Mouse (Mus musculus) erythroblast, adult 5-6 weeks (primary cell): Measurements from ENCODE around the gene Sorcs1. TPM values are rescaled to one million over a fixed set of nuclear protein-coding genes. Genes with fewer than 3 reads are reported as not detected.

ENCODE experiments used
- ATAC-seq: replicated peaks from 2 replicates; pipeline ENCODE4 v1.8.0; 2016; ENCODE audit warnings: moderate number of reproducible peaks, mild to moderate bottlenecking, moderate TSS enrichment, inconsistent platforms; ENCODE audit not compliant: poor library complexity, low FRiP score, severe bottlenecking
- total RNA-seq, 2 experiments: library from RNA; stranded (forward) in 1 of 2; stranded (reverse) in 1 of 2; fragments of 150-400 nt in 1 of 2; fragments of 200-764, 138-1000 nt in 1 of 2; gene quantifications; 2 replicates each; pipeline versions ENCODE4 v1.2.3 to v1.2.4; 2015 to 2017; ENCODE audit warnings: low replicate concordance in 2 of 2

Gene Sorcs1
- total RNA-seq, 2 experiments from 2014 or later: not detected

DNA sequence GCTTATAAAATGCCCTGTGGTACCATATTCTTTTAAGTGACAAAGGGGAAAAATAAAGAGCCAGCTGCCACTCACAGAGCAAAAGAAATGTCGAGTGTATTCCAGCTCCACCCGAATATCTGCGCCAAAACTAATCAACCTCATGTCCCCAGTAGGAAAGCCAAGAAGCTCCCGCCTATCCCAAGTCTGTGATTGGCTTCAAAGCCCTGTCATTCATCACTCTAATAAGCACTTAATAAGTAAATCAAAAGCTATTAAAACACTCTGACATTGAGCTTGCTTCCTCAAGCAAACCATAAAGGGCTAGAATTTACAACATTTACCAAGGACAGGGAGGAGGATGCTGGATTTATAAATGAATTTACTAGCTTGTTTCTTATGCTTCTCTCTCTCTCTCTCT is 237.3 kb downstream of the Sorcs1 start:
- no peak for ATAC-seq

DNA sequence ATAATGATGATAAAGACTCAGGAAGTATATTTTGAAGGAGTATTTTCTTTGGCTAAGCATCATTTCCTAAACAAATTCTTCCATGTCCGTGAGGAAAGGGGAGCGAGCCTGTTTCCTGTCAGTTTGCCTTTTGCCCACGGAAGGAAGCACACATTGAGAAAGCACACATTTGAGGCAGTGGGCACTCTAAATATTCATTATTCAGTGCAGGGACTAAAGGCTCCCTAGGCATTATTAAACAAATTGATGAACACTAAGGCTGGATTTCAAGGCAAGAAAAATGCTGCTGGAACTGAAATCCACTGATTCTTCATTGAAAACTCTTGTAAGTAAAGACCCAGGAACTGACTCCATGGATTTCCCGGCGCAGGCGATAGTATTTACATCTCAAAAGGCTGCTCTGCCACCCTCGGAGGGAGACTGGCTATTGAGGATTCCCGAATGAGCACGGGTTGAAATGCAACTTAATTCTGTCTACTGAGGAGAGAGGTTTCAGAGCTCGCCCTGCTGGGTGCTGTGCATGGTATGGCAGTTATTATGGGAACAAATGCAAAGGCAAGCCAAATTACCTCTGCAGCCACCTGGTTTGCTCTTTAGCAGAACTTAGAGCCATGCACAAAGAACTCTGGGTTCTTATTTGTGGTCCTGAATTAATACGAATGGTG is 238.1 kb downstream of the Sorcs1 start:
- no peak for ATAC-seq

DNA sequence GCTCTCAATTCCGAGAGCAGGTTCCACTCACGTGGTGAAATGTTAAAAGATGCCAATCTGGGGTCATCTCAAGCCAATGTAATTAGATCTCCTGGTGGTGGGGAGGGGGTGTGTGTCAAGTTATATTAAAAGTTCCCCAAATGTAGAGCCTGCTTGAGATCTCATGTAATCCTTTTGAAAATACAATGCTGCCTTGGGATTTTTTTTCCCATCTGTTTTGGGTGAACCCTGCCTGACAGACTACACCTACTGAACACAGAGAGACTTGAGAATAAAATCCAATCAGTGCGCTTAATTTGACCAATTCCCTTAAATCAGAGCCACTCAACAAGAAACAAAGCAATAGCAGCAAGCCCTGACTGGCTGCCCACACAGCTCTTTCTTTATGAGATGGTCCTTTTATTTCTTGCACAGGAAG is 239.0 kb downstream of the Sorcs1 start:
- no peak for ATAC-seq

DNA sequence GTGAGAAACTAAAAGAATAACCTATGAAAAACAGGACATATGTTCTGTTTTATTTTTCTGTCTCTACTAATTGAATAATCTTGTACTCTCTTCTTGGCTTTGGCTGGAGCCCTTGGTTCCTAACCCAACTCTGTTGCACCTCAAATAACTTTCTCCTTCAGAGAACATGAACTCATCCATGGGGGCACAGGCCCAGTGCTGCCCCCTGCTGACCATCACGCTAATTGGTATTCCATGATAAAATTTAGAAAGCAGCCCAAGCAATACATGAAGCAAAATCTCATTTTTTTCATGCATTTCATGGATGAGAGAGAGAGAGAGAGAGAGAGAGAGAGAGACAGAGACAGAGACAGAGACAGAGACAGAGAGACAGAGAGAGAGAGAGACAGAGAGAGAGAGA is 255.5 kb downstream of the Sorcs1 start:
- no peak for ATAC-seq

DNA sequence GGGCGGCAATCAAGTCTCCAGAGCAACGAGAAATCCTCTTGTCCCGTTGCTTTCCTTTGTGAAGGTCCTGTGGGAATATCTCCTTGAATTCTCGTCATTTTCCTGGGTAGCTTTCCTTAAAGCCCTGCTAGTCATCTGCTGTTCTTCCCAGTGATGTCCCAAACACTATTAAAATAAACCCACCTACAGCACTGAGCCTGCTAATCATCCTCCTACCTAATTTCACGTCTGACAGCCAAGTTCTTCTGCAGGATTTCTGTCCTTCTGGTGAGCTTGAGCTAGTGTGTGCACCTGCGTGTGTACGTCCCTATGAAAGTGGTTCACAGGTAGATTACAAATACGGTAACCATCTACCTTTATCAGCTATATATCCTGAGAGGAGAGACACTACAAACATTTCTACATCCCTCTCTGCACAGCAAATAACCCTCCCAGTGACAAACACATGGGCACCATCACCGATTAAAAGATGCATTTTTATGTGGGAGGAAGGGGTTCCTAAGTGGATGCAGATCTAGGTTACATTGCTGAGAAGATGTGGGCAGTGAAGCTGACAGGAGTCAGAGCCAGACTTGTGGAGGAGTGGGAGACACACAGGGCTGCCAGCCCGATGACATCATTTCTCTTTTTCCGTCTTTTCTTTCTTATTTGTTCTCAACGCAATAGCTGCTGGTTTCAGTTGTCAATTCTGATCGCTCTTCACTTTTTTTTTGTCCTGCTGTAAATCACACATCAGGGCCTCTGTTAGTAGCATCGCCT is 259.3 kb downstream of the Sorcs1 start:
- no peak for ATAC-seq

DNA sequence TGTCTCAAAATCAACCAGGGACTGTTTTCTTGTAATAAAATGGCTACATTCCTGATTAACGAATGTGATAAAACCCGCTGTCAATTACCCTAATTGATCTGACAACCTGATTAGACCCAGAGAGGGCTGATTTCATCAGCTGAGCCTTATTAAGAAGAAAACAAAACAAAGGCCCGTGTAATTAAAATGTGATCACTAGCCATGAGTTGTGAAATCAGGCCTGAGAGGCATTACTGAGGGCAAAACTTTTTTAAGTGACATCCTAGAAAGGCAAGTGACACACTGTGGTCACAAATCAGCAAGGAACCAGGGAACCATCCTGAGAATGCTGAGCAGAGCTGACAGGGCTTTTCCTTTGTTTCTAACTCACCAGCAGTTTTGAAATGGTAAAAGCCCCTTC is 267.9 kb downstream of the Sorcs1 start:
- no peak for ATAC-seq

DNA sequence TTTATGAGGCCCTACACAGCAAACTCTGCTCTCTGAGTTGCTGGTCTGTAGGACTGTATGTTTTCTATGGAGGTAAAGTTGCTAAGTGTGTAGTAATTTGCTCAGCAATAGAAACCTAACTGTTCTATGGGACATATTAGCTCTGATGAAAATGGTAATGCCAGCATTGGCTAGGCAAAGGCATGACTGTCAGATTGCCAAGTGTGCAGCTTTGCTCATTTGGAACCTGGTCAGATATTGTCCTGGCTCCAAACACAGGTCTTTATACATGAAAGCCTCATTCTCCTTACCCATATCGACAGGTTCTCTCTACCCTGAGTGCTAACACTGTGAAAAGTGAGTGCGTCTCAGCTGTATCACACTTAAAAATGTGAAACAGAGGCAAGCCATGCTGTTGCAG is 280.1 kb downstream of the Sorcs1 start:
- ATAC-seq: no peak

DNA sequence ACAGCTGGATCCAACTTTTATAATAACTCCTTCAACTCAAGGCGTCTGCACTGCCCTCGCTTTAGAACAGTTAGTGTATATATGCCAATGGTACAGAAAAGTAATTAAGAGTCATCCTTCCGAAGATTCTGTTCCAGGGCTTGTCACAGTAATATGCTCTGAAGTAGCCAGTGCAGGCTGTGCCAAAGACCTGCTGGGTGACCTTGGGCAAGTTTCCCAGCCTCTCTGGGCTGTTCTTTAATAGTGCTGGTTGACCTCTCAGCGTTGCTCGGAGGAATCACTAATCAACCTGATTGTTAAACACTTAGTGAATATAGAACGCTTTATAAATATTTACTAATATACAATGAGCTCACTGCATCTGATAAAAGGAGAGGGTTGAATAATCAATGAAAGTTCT is 282.7 kb downstream of the Sorcs1 start:
- ATAC-seq: no peak

DNA sequence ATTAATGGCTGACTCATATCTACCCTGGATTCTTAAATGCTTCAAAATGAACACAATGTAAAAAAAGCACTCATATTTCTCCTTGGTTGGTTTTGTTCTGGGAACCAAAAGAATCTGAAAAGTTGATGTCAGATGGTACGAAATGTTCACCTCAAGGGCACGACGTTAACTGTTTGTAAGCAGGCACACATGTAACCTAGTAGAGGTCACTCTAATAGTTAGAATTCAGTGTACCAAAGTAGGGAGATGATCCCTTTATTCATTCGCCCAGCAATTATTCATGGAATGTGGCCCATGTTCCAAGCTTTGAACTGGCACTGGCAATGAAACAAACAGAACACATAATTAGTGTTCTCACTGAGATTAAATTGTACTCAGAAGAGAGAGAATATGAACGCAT is 284.3 kb downstream of the Sorcs1 start:
- ATAC-seq: no peak

DNA sequence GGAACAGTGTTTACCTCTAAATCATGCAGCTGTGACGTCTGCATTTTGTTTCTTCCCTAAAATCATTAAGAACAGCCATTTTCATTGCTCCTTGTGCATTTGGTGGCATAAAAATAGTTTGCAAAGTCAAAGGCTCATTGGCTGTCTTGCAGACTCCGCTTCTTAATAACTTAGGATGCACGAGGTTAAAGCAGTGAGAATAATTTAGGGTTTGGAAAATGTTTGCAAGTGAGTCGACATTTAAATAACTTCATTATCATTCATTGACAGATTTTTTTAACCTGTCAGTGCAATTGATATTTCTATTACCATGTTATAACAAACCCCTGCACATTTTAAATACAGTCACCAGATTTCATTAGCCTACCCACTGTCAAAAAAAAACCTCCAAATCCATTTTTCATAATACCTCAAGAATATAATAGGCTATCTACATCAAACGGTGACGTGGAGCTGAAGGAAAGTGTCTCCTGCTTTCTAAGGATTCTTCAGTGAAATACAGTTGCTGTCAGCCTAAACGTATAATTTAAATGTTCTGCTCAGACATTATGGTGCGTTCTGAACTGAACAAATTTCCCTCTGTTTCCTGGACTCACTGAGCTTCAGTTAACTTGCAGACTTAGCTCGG is 288.4 kb downstream of the Sorcs1 start:
- no peak for ATAC-seq

DNA sequence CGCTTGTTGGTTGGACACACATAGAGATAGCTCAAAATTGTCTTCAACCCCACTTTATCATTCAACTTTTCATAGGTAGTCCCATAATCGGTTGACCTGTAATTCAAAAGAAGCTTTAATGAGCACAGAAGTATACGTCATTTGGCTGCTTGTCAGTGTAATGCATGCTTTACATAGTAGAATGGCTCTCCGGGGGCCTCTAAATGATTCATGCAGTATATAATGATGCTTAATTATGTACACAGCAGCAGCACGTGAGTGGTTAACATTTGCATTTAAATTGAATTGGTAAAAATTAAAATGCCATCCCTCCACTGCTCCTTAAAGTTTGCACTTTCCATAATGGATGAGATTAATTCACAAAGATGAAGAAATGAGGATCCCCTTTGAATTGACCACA is 299.5 kb downstream of the Sorcs1 start:
- no peak for ATAC-seq

DNA sequence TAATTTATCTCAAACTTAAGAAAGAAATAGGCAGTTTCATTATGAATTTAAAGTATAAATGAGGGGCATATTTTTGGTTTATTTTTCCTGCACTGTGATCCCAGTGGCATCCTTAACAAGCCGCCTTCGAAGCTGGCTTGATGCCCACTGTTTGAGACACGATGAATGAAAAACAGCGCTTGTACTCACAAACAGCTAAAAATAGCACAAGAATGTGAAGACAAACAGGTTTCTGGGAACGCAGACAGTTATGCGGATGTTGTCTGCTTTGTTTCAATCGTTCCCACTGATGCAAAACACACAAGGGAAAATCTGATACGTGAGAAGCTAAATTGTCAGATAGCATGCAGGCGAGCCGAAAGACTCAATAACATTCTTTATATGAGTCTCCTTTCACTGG is 303.7 kb downstream of the Sorcs1 start:
- ATAC-seq: no peak

DNA sequence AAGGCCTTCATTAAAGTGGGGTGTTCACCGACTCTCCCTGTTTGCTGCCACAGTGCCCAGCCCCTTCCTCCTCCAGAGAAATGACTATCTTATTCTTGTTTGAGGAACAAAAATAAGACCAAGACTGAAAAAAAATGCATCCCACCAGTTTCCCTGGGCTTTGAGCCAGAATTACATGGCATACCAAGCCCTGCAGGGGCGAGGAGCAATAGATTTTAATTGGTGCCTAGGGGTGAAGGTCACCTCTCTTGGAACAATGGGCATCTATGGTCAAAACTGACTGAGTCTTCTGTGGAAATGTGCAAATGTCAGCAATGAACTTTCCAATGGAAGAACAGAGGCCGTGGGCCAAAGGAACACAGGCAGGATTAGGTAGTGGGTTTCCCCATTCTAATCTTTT is 312.0 kb downstream of the Sorcs1 start:
- ATAC-seq: no peak

DNA sequence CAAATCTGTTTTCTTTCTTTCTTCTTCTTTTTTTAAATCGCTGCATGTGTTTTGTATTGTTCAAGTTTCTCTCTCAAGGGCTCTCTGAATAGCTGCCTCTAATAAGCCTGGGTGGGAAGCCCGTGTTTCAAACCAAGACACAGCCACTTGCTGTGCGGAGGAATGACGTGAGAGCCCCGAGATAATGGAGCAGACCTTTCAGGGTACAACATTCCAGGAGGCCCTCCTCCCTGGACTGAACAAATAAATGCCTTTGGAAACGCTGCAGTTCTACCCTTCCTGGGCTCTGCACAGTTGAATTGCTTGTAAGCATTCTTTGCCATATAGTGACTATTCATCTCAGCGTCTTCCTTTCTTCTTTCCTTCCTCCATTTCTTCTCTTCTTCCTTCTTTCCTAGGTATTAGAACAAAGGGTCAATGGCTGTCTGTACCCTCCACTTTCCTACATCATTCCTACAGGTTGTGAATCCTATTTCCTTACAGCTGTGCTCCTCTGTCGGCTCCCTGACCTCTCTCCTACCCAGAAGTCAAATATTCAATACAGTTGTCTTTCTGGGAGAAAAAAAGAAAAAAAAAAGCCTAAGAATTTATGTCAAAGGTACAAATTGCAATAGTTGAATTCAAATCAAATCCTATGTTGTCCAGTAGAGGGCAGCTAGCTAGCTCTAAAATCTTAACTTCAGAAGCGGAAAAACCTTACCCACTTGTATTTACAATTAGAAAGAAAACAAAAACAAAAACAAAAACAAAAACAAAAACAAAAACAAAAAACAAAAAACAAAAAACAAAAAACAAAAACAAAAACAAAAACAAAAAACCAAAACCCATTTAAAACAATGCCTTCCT is 315.6 kb downstream of the Sorcs1 start:
- ATAC-seq: no peak

DNA sequence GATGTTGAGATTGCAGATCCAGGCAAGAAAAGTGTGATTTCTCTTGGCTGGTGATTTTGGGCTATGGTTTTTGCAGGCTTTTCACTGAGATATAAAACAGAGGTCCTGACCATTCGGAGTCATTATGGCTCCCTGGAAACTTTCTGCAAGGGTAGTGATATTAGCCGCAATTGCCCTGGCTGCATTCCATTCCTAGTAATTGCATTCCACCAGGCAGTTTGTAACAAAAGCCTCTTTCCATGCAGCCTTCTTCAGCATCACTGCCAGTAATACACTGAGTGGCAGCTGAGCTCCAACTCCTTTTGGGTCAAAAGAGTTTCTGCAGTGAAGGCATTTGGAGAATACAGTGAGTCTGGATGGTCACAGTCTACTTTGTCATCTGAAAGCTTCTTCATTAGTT is 319.9 kb downstream of the Sorcs1 start:
- ATAC-seq: no peak

DNA sequence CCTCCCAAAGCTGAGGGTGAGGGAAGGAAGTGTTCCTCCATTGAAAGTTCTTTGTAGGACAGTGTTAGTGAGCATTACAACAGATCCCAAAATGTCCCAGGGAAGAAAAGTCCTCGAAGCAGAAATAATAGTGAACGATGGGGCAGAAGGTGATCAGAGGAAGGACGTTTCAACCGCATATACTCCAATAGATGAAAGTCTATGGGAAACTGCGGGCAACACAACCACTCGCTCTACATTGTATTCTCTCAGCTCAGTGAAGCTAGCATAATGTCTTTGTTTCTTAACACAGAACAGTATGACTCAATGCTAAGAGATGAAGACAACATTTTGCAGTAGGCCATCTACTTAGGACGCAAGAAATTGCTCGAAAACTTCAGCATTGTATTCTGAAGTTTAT is 339.2 kb downstream of the Sorcs1 start:
- no peak for ATAC-seq

DNA sequence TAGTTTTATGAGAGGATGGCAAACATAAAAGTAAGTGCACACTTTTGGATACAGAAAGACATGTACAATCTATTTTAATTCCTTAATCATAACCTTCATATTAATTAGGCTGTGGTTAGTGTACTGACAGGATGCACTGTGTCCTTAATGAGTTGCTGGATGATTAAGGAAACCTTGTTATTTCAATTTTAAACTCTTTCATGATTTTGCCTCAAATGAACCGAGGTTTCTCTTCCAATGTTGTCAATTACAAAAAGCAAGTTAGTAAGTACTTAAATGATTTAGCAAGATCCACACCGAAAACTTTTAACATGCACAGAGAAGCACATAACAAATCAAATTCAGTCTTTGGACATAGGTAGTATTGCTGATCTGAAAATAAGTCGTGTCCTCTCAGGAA is 341.7 kb downstream of the Sorcs1 start:
- ATAC-seq: no peak

DNA sequence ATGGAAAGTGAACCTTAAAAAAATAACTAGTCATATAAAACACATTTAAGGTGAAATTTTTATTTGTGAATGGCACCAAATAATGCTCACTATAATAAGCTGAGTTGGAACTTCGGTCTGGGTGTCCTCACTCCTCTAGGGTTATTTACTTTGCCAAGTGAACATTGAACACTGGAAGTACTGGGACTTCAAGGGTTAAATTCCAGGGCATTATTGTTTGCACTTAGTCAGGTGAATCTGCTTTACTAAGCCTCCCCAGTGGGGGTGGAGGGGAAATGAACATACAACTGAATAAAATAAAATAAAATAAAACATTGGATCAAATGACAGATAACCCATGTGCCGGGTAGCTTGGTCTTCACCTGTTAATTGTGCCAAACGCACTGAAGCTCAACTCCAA is 347.3 kb downstream of the Sorcs1 start:
- no peak for ATAC-seq

DNA sequence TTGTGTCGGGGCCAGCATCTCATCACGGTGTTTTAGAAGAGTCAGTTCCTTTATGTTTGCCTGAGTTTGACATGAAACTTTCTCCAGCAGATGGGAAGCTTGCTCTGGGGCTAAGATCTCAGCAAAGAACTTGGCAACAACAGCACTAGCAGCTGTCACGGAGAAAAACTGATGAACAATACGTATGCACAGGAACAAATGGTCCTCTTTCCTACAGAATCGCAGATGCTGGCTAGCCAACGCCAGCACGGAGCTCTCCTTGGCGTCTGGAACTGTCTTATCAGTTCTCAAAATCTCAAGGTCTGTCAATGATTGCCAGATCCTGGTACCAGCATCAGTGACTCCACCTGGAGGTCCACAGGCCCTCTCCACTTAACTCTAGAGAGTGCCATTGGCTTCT is 350.6 kb downstream of the Sorcs1 start:
- ATAC-seq: no peak

DNA sequence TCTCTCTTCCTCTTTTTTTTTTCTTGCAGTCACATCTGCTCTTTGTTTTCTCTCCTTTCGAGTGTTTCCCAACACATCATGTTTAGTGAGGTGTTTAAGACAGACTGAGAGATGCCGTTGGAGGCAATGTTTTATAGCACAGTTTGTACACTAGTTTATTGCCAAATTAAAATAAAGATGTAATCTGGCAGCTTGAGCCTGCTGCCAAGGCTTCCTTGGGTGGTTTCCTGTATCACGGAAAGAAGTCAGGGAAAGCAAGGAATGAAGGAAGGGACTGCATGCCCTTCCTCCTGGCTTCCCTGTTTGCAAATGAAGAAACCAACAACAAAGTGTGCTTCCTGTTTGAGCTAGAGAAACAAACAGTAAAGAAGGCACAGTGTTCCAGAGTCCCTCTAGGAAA is 352.3 kb downstream of the Sorcs1 start:
- ATAC-seq: no peak
